ENCODE assay signal across 17 mouse cellular contexts in genomic region chr5:71058047-71058446, GRCm38 (mm10). TPM values are rescaled to one million over a fixed set of nuclear protein-coding genes. Genes with fewer than 3 reads are reported as not detected.
DNase-seq lines count a peak whose midpoint lies in the region; ATAC-seq lines count a peak whose summit lies in the region.
"Had no signal": no experiment of that assay in that cellular context is flagged by ENCODE, and none has a peak within 500 bp of the region (broad histone marks: within the 10 kb centered on the region; RNA-seq: fewer than 3 reads in every experiment).

No protein-coding gene starts in this region.

- no peak overlapping the region for H3K4me3 ChIP-seq in forebrain, embryonic 11.5 days (ENCODE audit: low read depth, low read length)
- H3K4me3 ChIP-seq in forebrain, embryonic 16.5 days (replicated peaks; ENCODE audit: low read length): no peak overlapping the region
- H3K4me3 ChIP-seq in limb, embryonic 11.5 days (ENCODE audit: low read depth, low read length): no peak overlapping the region
- no peak overlapping the region for H3K4me3 ChIP-seq in limb, embryonic 10.5 days
- no peak overlapping the region for H3K4me3 ChIP-seq in midbrain, embryonic 13.5 days (replicated peaks)
- H3K4me3 ChIP-seq: embryonic facial prominence, embryonic 15.5 days; hindbrain, embryonic 15.5 days; limb, embryonic 12.5 days had no signal

- 48% methylated on average over 7 of the region's 7 CpGs for WGBS in forebrain, embryonic 11.5 days
- WGBS in forebrain, embryonic 16.5 days: 33% methylated on average over 7 of the region's 7 CpGs
- WGBS in limb, embryonic 11.5 days: 52% methylated on average over 7 of the region's 7 CpGs
- WGBS in limb, embryonic 10.5 days: 65% methylated on average over 7 of the region's 7 CpGs
- WGBS in midbrain, embryonic 13.5 days: 19% methylated on average over 7 of the region's 7 CpGs

- H3K27me3 ChIP-seq in forebrain, embryonic 11.5 days (ENCODE audit: control insufficient read depth, insufficient read depth, low read length): no peaks in the 10 kb centered on the region
- H3K27me3 ChIP-seq in forebrain, embryonic 16.5 days (replicated peaks; ENCODE audit: control insufficient read depth, insufficient read depth, low read length): no peaks in the 10 kb centered on the region
- no peaks in the 10 kb centered on the region for H3K27me3 ChIP-seq in limb, embryonic 11.5 days (ENCODE audit: control insufficient read depth, insufficient read depth, low read length)
- H3K27me3 ChIP-seq in limb, embryonic 10.5 days (ENCODE audit: low read depth, poor library complexity, severe bottlenecking): no peaks in the 10 kb centered on the region
- no peaks in the 10 kb centered on the region for H3K27me3 ChIP-seq in midbrain, embryonic 13.5 days
- H3K27me3 ChIP-seq: embryonic facial prominence, embryonic 15.5 days; hindbrain, embryonic 15.5 days; limb, embryonic 12.5 days had no signal

- H3K4me2 ChIP-seq in forebrain, embryonic 11.5 days (ENCODE audit: low read depth, low read length, severe bottlenecking): no peak overlapping the region
- no peak overlapping the region for H3K4me2 ChIP-seq in forebrain, embryonic 16.5 days (ENCODE audit: low read length)
- no peak overlapping the region for H3K4me2 ChIP-seq in limb, embryonic 11.5 days (ENCODE audit: low read depth, severe bottlenecking)
- H3K4me2 ChIP-seq in midbrain, embryonic 13.5 days (replicated peaks): no peak overlapping the region
- H3K4me2 ChIP-seq: embryonic facial prominence, embryonic 15.5 days; hindbrain, embryonic 15.5 days; limb, embryonic 12.5 days had no signal

- no peak overlapping the region for H3K9ac ChIP-seq in forebrain, embryonic 11.5 days (ENCODE audit: low read length)
- no peak overlapping the region for H3K9ac ChIP-seq in forebrain, embryonic 16.5 days (replicated peaks; ENCODE audit: low read depth, low read length)
- no peak overlapping the region for H3K9ac ChIP-seq in limb, embryonic 11.5 days (ENCODE audit: low read length)
- H3K9ac ChIP-seq in midbrain, embryonic 13.5 days (replicated peaks): no peak overlapping the region
- H3K9ac ChIP-seq: embryonic facial prominence, embryonic 15.5 days; hindbrain, embryonic 15.5 days; limb, embryonic 12.5 days; liver, postnatal 0 days had no signal

- H3K27ac ChIP-seq in forebrain, embryonic 11.5 days (ENCODE audit: low read depth, low read length): no peak overlapping the region
- H3K27ac ChIP-seq in forebrain, embryonic 16.5 days (ENCODE audit: low read length): no peak overlapping the region
- no peak overlapping the region for H3K27ac ChIP-seq in limb, embryonic 11.5 days (replicated peaks; ENCODE audit: low read depth, low read length)
- H3K27ac ChIP-seq in limb, embryonic 10.5 days: no peak overlapping the region
- no peak overlapping the region for H3K27ac ChIP-seq in midbrain, embryonic 13.5 days
- H3K27ac ChIP-seq: embryonic facial prominence, embryonic 15.5 days; hindbrain, embryonic 15.5 days; limb, embryonic 12.5 days had no signal

- H3K4me1 ChIP-seq in forebrain, embryonic 11.5 days (replicated peaks; ENCODE audit: control insufficient read depth, insufficient read depth, low read length): no peaks in the 10 kb centered on the region
- H3K4me1 ChIP-seq in forebrain, embryonic 16.5 days (replicated peaks; ENCODE audit: control insufficient read depth, insufficient read depth, low read length): no peaks in the 10 kb centered on the region
- no peaks in the 10 kb centered on the region for H3K4me1 ChIP-seq in limb, embryonic 11.5 days (ENCODE audit: control insufficient read depth, insufficient read depth, low read length)
- H3K4me1 ChIP-seq in limb, embryonic 10.5 days: no peaks in the 10 kb centered on the region
- peaks cover 7% of the 10 kb centered on the region; the same call in 1 of the 2 replicates for H3K4me1 ChIP-seq in midbrain, embryonic 13.5 days (replicated peaks)
- H3K4me1 ChIP-seq: embryonic facial prominence, embryonic 15.5 days; hindbrain, embryonic 15.5 days; limb, embryonic 12.5 days had no signal

- DNase-seq in forebrain, embryonic 11.5 days (ENCODE audit: low spot score): peak; percentile 50
- peak; percentile 22 for DNase-seq in limb, embryonic 11.5 days (ENCODE audit: low spot score)
- DNase-seq in limb, embryonic 10.5 days (ENCODE audit: low spot score): no peak
- peak; percentile 13 for DNase-seq in embryo, embryonic 11 days
- no peak for DNase-seq in ovary, postnatal 14 days (ENCODE audit: low spot score)
- DNase-seq in cerebellum, adult 9-10 months: no peak
- DNase-seq: cerebellum, postnatal 25 days; liver, postnatal 0 days; right cerebral cortex, postnatal 14 days; thymus, postnatal 36 days had no signal

- H3K36me3 ChIP-seq in forebrain, embryonic 11.5 days (ENCODE audit: control insufficient read depth, insufficient read depth, low read length): no peaks in the 10 kb centered on the region
- H3K36me3 ChIP-seq in forebrain, embryonic 16.5 days (ENCODE audit: control insufficient read depth, insufficient read depth): no peaks in the 10 kb centered on the region
- H3K36me3 ChIP-seq in limb, embryonic 11.5 days (ENCODE audit: control insufficient read depth, insufficient read depth, low read length): no peaks in the 10 kb centered on the region
- H3K36me3 ChIP-seq in limb, embryonic 10.5 days: no peaks in the 10 kb centered on the region
- H3K36me3 ChIP-seq in midbrain, embryonic 13.5 days: no peaks in the 10 kb centered on the region
- H3K36me3 ChIP-seq: embryonic facial prominence, embryonic 15.5 days; hindbrain, embryonic 15.5 days; limb, embryonic 12.5 days had no signal

- peak; percentile 51; the same call in 1 of the 2 replicates for ATAC-seq in forebrain, embryonic 11.5 days (replicated peaks; ENCODE audit: low FRiP score)
- no peak for ATAC-seq in forebrain, embryonic 16.5 days
- peak; percentile 26; the same call in 1 of the 2 replicates for ATAC-seq in limb, embryonic 11.5 days (ENCODE audit: insufficient number of reproducible peaks, low FRiP score, low TSS enrichment, low read depth)
- peak; percentile 81 for ATAC-seq in midbrain, embryonic 13.5 days
- ATAC-seq: activated CD4-positive, CD25-positive, alpha-beta regulatory T cell, adult 4 months; liver, postnatal 0 days had no signal

- no peaks in the 10 kb centered on the region for H3K9me3 ChIP-seq in forebrain, embryonic 11.5 days (ENCODE audit: control insufficient read depth, low read length)
- no peaks in the 10 kb centered on the region for H3K9me3 ChIP-seq in forebrain, embryonic 16.5 days (ENCODE audit: control insufficient read depth, low read length)
- H3K9me3 ChIP-seq in limb, embryonic 11.5 days (ENCODE audit: control insufficient read depth, low read length): no peaks in the 10 kb centered on the region
- H3K9me3 ChIP-seq in limb, embryonic 10.5 days (replicated peaks): no peaks in the 10 kb centered on the region
- no peaks in the 10 kb centered on the region for H3K9me3 ChIP-seq in midbrain, embryonic 13.5 days
- H3K9me3 ChIP-seq: embryonic facial prominence, embryonic 15.5 days; hindbrain, embryonic 15.5 days; limb, embryonic 12.5 days had no signal

RNA-seq across cellular contexts. Expression of gene Gabra2, which starts 37.6 kb away (rescaled TPM):
- 4.9 and 6.4 TPM in 2 replicates for polyA plus RNA-seq in forebrain, embryonic 11.5 days (2014; fragmentation: Nextera tagmentation; extraction: Ambion mirVana)
- 54.2 and 75.3 TPM in 2 replicates for polyA plus RNA-seq in forebrain, embryonic 16.5 days (2015; fragmentation: Nextera tagmentation; extraction: Ambion mirVana)
- 0.57 and 1.5 TPM in 2 replicates for polyA plus RNA-seq in limb, embryonic 11.5 days (2014; fragmentation: Nextera tagmentation; extraction: Ambion mirVana)
- polyA plus RNA-seq in limb, embryonic 10.5 days (2016; fragmentation: Nextera tagmentation; extraction: Ambion mirVana): 1.2 and 2.0 TPM in 2 replicates
- 45.9 and 46.6 TPM in 2 replicates for polyA plus RNA-seq in midbrain, embryonic 13.5 days (2015; fragmentation: Nextera tagmentation; extraction: Ambion mirVana)
- polyA plus RNA-seq: activated CD4-positive, CD25-positive, alpha-beta regulatory T cell, adult 4 months; C2C12; liver, postnatal 0 days had no signal

Comparison
In these comparisons a context has a peak if more than half of its experiments do, and no peak if none do; other contexts are left out.
1. DNase-seq: peak in forebrain, embryonic 11.5 days (single experiment), limb, embryonic 11.5 days (single experiment) and embryo, embryonic 11 days (single experiment); none in limb, embryonic 10.5 days (single experiment), ovary, postnatal 14 days (single experiment) and cerebellum, adult 9-10 months (single experiment).